Mouse (Mus musculus) right cerebral cortex, postnatal 4 days (tissue): ENCODE data around the gene Bcl2l12.

Source experiments
- DNase-seq: peaks from one replicate; pipeline ENCODE4 v3.0.0-alpha.2; 2022

Gene Bcl2l12

DNA sequence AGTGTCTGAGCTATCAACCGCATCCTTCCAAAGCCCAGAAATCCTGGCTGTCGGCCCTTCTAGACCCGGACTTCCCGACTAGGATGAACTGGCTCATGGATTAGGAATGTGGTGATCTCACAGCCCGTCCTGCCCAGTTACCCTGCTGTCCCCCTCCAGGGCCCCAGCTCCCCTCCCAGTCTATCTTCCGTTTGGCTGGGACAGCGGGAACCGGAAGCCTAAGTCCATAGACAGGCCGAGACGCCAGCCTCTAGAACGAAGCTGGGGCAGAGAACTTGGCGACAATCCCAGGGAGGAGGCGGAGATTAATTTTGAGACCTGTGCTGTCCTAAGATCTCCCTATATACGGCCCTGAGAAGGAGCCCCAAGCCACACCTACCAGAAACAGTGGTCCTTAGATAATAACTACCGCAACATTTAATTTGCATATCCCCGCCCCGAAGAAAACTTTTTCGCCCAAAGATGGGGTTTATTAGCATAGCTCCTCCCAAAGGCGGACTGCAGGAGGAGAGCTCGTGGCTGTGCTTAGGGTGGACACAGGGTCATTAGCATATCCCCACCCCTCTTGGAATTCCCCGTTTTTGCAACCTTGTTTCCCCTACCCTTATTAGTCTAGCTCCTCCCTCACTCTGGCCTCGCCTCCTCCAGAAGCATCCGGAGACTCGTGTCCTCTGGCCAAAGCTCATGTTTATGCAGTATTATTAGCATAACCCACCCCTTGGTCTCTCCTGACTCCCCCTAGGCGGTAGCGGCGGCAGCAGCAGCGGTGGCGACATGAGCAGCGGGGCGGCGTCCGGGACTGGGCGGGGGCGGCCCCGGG is 18.9 kb upstream of the Bcl2l12 start, which contains the start of gene Rras:
Gene Rras, plus strand, starts transcription at position 720 of the 820 bp plus-strand sequence.
- peak; percentile 50 for DNase-seq

DNA sequence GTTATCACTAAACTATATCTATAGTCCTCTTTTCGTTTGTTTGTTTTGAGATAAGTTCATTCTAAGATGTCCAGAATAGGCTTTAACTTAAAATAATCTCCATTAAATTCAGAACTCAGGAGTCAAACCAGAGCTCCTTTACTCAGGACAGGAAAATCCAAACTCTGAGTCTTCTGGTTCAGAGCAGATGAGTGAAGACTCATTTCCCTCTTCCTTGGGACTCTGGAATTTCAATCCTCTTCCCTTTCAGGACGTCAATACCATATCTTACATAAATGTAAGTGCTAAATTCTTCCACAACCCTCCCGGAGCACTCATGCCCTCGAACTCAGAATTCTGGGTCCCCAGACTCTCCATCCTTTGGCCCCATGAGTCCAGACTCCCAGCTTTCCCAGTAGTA is 18.2 kb upstream of the Bcl2l12 start:
- DNase-seq = no peak

DNA sequence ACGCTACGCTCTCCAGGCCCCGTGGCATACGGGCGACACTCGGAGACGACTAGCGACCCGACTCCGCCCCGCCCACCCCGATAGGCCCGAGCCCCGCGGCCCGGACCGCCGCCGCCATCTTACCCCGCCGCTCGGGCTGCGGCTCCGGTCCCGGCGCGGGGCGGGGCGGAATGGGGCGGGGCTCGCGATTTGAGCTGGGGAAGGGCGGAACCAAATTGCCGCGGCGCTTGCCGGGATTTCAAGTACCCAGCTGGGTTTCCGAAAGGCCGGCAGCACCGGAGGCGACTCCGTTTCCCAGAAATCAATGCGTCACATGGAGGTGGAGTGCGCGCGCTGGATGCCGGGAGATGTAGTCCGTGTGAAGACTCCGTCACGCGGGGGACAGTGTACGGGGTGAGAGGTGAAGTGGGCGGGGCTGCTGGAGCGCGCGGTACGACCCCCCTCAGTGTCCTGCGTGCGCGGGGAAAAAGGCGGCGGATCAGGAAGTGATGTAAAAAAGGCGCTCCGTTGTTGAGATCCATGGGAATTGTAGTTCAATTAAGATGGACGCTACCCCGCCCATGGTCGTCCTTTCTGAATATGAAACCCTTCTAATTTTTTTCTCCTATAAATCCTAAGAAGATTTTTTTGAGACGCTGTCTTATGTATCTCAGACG is 17.6 kb upstream of the Bcl2l12 start, which contains the start of gene Scaf1:
Gene Scaf1, minus strand, starts transcription at position 407 of the 656 bp plus-strand sequence.
- peak; percentile 98 for DNase-seq

DNA sequence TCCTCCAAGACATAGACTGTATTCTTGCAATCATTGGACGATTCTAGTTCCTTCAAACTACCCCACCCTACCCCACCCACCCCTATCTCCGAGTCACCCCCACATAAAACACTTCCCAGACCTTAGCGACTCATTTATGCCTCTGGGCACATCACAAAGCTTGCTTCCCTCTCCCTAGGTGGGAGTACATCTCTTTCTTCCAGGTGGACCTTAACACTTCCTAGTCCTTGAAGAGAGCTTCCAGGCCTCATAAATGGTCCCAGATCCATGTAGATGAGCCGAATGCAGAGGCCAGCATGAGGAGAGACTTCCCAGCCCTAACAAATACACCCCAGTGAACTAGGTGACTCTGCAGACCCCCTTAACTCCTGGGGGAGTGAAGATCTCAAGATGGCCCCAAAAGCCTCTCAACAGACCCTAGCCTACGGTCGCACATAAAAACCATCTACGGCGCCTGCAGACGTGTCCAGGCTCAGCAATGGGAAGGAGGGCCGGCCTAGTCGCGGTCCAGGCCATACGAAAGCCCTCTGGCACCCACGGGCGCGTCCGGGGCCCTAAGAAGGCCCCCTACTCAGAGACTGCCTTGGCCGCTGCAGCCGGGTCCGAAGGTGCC is 16.9 kb upstream of the Bcl2l12 start:
- no peak for DNase-seq

DNA sequence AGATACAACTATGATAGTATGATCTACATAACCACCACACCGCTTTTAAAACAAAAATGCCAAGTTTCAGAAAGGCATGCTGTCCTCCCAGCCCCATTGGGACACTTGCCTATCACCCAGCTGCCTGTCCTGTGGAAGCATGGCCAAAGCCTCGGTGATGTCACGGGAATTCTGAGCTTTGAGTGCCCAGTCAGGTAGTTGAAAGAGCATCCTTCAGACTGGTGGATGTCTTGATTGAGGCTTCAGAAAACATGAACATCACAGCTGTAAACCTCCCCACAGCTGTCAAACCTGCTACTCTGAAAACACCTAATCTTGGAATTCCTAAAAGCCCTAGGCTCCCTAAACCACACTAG is 15.6 kb upstream of the Bcl2l12 start:
- DNase-seq = no peak

DNA sequence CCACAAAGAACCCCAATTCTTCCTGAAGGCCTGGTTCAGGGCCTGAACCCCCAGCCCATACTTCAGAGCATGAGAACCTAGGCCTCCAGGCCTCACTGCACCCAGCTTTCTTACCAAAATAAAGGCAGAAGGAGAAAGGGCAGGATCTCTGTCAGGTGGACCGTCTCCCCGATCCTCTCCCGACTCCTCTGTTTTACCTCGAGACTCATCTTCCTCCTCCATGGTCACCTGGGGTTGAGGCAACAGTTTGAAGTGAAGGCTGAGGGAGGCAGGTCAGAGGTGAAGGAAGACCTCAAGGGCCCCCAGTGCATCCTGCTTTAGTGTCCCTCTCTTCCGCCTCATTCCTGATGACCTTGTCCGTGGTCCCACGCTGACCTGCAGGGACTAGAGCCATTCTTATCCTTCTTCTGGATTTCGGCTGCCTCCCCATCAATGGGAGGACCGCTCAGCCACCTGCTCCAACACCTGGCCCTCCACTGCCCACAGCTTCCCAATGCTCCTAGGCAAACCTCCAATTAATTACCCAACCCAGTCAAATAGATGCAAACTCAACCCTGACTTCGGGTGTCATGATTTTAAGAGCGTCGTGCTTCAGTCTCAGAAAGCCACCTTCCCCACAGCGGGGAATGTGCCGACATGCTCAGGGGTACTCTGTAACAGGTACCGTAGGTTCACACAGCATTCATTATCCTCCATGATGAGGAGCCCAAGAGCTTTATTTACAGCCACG is 15.0 kb upstream of the Bcl2l12 start:
- DNase-seq = no peak

DNA sequence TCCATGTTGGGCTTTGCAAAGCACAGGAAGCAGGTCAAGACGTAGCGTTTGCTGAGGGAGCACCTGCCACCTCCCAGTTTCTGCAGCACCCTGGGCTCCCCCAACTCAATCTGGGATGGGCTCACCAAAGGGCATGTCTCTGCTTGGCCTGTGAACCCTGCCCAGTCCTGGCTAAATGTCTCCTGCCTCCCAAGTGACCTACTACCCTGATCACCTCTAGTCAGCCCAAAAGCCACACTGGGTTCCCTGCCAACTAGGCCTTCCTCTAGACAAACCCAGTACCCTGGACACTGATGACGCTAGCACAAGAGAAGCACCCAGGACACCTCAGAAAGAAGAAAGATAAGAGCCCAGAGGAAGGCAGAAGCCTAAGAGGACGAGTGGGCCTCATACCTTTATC is 14.3 kb upstream of the Bcl2l12 start:
- no peak for DNase-seq

DNA sequence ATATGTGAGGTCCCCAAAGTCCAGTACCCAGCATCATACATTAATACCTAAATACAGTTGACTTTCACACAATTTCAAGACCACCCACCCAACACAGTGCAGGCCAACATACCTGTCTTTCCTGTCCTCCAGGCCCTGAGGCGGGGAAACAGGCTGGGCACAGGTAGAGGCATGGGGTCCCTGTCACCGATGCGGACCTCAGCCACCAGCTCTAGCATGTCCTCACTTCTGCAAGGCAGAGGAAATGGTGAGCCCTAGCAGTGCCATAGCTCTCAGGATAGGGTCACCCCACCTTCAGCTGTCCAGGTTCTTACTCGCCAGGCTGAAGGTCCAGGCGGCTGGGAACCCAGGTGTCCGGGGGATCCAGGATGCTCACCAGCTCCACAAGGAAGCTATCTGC is 13.5 kb upstream of the Bcl2l12 start:
- no peak for DNase-seq

DNA sequence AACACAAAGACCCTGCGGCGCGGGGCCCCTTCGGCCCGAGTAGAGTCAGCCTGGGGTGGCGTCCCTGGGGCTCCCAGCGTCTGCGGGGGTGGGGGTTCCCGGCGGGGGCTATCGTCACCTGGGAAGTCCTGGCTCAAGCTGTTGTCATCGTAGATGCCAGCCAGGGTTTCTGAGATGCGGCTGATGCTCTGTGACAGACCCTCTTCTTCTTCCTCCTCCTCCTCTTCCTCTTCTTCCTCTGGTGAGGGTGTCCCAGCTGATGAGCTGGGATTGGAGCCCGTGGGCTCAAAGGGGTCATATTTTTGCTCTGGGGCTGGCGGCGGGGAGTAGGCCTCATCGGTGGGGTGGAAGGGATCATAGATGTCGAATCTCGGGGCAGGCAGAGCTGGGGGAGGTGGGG is 9.9 kb upstream of the Bcl2l12 start:
- no peak for DNase-seq

DNA sequence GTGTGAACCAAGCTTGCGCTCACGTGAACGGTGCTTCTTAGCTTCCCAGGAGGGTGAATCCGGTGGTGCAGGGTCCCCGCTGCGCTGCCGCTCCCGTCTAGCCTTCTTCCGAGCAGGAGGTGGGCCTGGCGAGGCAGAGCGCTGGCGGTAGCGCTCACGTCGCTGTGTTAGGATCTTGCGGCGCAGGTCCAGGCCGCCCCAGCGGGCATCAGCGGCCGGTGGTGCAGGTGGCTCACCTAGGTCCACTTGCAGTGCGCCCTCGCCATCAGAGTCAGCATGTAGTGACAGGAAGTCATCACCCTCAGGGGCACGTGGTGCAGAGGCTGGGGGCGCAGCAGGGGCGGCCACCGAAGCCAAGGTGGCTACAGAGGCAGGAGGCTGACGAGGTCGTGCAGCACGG is 9.3 kb upstream of the Bcl2l12 start:
- no peak for DNase-seq

DNA sequence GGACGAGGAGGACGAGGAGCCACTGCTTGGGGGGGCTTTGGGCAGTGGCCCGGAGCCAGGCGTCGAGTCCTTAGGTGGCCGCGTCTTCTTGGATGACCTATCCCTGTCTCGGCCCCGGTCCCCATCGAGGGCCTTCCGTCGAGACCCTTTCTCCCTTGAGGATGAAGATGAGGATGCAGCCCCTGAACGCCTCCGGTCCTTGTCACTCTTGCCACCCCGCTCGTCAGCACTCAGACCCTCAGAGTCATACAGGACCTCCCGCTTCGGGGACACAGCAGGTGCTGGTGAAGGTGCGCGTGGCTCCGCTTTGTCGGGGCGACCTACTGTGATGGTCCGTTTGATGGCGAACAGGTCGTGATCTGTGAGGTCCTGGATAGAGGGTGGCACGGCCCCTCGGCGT is 8.6 kb upstream of the Bcl2l12 start:
- DNase-seq = no peak

DNA sequence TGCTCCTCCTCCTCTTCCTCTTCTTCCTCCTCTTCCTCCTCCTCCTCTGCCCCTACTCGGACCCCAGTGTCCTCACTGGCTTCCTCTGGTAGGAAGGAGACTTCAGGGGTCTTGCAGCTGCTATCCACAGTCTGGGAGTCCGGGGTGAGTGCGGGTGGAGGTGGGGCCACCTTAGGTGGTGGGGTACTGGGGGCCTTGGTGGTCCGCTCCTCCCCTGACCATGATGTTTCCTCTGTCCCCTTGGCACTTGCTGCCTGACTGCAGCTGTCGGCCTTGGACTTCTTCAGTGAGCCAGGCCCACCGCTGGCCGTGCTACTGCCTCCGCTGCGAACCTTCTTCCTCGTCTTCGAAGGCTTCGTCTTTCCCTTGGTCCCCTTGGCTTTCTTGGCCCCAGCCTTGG is 8.0 kb upstream of the Bcl2l12 start:
- no peak for DNase-seq

DNA sequence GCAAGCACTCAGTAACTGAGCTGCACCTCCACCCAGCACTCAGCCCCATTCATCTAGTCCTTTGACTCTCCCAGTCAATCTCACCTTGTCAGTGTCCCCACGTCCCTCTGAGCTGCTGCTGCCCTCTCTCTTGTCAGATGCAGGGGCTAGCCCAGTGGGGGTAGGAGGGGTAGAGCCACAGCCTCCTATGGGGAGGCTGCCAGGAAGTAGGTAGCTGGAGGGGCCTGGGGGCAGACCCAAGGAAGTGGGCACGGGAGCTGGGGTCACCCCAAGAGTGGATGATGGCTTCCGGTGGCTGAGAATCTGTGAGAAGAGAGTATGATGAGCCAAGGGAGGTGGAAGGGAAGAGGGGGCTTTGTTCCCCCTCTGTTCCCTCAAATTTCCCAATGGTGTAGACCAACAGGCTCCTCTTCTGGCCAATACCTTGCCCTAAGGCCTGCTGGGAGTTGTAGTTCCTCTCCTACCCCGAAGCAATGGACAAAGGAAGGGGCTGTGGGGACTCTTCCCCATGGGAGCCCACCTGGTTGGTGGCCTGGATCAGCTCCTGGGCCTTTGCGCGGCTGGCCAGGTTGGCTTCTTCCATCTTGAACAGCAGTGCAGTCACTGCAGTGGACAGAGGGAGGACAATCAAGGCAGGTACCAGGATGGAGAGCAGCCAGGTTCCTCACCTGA is 6.9 kb upstream of the Bcl2l12 start:
- no peak for DNase-seq

DNA sequence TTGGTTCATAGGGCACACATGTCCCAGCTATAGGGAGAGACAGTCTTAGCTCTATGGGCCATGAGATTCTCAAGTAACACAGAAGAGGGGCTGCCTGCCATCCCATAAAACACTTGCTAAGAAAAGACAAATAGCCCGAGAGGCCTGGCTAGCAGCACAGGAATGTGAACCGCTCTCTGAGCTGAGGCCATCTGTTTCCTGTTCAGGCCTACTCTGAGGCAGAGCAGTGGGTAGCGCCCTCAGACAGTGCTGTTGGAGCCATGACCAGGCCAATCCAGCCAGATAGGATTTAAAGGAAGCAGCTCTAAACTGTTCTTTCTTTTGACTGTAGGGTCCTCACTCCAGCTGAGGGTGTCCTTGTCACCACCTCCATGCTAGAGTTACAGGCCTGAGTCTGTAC is 6.0 kb upstream of the Bcl2l12 start:
- no peak for DNase-seq

DNA sequence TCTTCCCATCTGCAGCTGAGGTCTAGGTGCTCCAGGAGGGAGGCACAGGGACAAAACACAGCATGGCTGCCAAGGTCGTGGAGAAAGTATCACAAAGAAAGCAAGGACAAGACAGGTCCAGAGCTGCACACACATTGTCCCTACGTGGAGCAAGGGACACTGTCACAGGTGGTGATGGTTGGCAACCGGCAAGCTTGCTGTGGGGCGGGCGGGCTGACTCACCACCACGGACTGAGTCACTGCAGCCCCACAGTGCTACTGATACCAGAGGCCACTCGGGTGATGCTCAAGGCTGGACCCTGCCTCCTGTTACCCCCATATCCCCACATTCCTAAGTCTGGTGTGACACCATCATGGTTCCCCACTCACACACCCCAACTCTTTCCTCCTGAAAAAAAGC is 3.9 kb upstream of the Bcl2l12 start:
- DNase-seq = no peak

DNA sequence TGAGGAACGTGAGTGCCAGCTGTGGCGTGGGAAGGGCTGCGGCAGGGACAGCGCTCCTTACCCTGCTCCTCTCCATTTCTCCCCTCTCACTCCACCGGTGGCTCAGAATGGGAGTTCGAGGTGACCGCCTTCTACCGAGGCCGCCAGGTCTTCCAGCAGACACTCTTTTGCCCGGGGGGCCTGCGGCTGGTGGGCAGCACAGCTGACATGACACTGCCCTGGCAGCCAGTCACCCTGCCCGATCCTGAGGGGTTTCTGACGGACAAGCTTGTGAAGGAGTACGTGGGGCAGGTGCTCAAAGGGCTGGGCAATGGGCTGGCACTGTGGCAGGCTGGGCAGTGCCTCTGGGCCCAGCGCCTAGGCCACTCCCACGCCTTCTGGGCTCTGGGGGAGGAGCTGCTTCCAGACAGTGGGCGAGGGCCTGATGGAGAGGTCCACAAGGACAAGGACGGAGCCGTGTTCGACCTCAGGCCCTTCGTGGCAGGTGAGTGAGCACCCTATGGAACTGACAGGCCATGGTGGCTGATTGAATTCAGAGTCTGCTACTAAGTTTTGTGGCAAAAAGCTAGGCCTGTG is 2.1 kb upstream of the Bcl2l12 start:
- DNase-seq = no peak

DNA sequence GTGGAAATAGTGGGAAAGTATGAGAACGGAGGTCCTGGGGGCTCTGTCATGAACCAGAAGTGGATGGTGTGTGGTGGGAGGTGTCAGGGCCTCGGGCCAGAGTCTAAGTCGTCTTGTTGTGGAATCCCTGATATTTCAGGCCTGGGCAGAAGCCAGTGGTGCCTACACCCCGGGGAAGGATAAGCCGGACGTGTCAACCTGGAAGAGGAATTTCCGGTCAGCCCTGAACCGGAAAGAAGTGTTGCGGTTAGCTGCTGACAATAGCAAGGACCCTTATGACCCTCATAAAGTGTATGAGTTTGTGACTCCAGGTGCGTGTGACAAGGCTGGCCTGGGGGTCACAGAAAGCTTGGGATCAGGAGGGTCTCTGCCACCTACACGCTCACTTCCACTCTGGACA is 1.2 kb upstream of the Bcl2l12 start:
- DNase-seq = no peak

DNA sequence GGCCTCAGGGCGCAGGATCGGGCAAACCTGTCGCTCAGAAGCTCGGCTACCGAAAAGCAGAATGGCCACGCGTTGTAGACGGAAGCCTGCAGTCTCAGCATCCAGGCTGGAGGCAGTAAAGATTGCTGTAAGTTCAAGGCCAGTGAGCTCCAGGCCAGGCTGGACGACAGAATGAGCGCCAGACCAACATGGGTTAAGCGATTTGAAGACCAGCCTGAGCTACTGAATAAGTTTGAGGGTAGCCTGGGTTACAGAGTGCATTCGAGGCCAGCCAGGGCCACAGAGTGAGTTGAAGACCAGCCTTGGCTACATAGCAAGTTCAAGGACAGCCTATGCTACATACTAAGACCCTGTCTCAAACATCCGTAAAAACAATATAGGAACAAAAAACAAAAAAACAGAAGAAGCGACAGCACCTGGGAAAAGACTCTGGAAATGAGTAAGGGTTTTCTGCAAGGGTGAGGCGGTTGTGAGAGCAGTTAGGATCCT is 528 bp downstream of the Bcl2l12 start:
- no peak for DNase-seq

DNA sequence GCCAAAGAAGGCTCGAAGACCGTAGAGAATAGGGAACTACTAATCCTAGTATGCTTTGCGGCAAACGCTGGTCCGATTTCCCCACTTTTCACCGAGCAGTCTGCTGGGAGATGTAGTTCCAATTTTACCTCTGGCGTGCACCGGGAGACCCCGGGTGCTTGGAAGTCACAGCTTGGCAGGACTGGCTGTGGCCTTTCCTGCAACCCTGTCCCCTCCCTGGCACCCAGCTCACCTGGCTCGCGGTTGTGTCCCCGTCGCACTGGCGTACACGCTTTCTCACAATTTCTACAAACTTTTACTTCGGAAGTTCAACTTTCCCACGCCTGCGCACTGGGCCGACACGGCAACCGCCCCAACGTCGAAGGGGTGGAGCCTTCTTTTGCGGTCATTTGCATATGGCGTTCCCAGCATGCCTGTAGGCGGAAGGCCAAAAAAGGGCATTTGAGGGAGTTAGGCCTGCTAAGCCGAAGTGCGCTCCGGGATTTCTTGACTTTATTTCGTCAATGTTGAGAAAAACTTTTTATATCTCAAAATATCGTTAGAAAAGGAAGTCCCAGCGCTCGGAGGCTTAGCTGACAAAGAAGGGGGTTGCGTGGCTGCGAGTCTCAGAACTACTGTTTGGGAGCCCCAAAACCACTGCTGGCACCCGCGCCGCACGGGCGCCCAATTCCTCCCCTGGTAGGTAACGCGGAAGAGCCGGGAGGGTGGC is 1.1 kb downstream of the Bcl2l12 start, which contains the start of gene Irf3:
Gene Irf3, plus strand, starts transcription at position 418 of the 709 bp plus-strand sequence.
- peak; percentile 94 for DNase-seq

DNA sequence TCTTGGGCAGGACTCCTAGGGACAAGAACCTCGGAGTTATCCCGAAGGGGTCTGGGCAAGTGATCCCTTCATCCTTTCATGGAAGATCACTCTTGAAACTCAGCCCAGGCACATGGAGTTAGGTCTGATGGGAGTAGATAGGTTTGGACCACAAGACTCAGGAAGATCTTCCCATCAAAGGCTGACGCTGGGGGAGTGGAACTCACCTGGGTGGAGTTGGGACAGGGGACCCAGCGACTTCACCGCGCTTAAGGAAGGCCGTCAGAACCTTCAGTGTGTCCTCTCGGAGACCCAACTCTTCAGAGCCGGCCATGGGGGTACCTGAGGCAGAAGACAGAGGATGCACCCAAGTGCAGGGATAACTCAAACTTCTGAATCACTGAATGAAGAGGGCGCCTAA is 1.8 kb downstream of the Bcl2l12 start:
- no peak for DNase-seq
